Mouse (Mus musculus) neural tube, embryonic 15.5 days (tissue): ENCODE results near the gene Myh10. TPM values are rescaled to one million over a fixed set of nuclear protein-coding genes. Genes with fewer than 3 reads are reported as not detected.

Experiments used
- ATAC-seq: fragments of 200-750 bp; cut with Nextera tagmentation; 2 replicates; pipeline ENCODE4 v1.8.0; 2017; ENCODE audit warnings: mild to moderate bottlenecking, moderate TSS enrichment, moderate library complexity; ENCODE audit not compliant: low FRiP score
- H3K27ac ChIP-seq: fragments of 300-500 bp; sonication (generic); replicated peaks from 2 replicates; pipeline ENCODE4 v1.5.1; 2015; ENCODE audit warnings: mild to moderate bottlenecking, inconsistent platforms
- H3K27me3 ChIP-seq: fragments of 300-500 bp; sonication (generic); replicated peaks from 2 replicates; pipeline ENCODE4 v1.6.1; 2015; ENCODE audit warnings: inconsistent platforms
- H3K36me3 ChIP-seq: fragments of 300-500 bp; sonication (generic); 2 replicates; pipeline ENCODE4 v1.6.1; 2015; ENCODE audit warnings: inconsistent platforms
- H3K4me1 ChIP-seq: fragments of 300-500 bp; sonication (generic); 2 replicates; pipeline ENCODE4 v1.6.1; 2015; ENCODE audit warnings: inconsistent platforms
- H3K4me2 ChIP-seq: fragments of 300-500 bp; sonication (generic); 2 replicates; pipeline ENCODE4 v1.6.1; 2015; ENCODE audit warnings: inconsistent platforms, mild to moderate bottlenecking, moderate library complexity
- H3K4me3 ChIP-seq: fragments of 300-500 bp; sonication (generic); replicated peaks from 2 replicates; pipeline ENCODE4 v1.5.1; 2015; ENCODE audit warnings: mild to moderate bottlenecking, inconsistent platforms
- H3K9ac ChIP-seq: fragments of 300-500 bp; sonication (generic); replicated peaks from 2 replicates; pipeline ENCODE4 v1.6.1; 2015; ENCODE audit warnings: mild to moderate bottlenecking, inconsistent platforms
- H3K9me3 ChIP-seq: fragments of 300-500 bp; sonication (generic); replicated peaks from 2 replicates; pipeline ENCODE4 v1.6.1; 2016; ENCODE audit warnings: inconsistent platforms
- WGBS: fragments of 180-500 bp; shearing (Covaris S2); methylation state at CpG from one replicate; pipeline ENCODE4 v1.1.7; 2015; ENCODE audit warnings: mixed read lengths; 5-methylcytosine and 5-hydroxymethylcytosine counted together
- polyA plus RNA-seq: library from polyadenylated mRNA; unstranded; fragments of >200 nt; fragmentation: Nextera tagmentation; extraction: Ambion mirVana; gene quantifications from 2 replicates; pipeline ENCODE4 v1.2.1, GENCODE M21; 2015

Myh10 gene
- polyA plus RNA-seq, 1 experiment from 2014 or later: 84.8 TPM

- Histone ChIP-seq H3K9me3 (no peaks in the 10 kb centered on the region), H3K9ac (no peak overlapping the region), H3K4me1 (0 out of 2 replicates have a peak, but pooled peaks cover 2% of the 10 kb centered on the region), H3K4me3 (no peak overlapping the region), H3K36me3 (peaks cover 49% of the 10 kb centered on the region), H3K4me2 (no peak overlapping the region), H3K27me3 (no peaks in the 10 kb centered on the region), H3K27ac (no peak overlapping the region)
- no peak for ATAC-seq
- WGBS: 84% methylated on average over 10 of the region's 10 CpGs
These were observed 88.5 kb downstream of the Myh10 start for GRCm38 (mm10) chr11:68779735-68780465.

GRCm38 (mm10) chr11:68780466-68781114, 89.2 kb downstream of the Myh10 start:
- 88% methylated on average over 14 of the region's 14 CpGs for WGBS
- Histone ChIP-seq H3K9ac (no peak overlapping the region), H3K27me3 (no peaks in the 10 kb centered on the region), H3K36me3 (peaks cover 56% of the 10 kb centered on the region), H3K27ac (no peak overlapping the region), H3K4me3 (no peak overlapping the region), H3K4me1 (0 out of 2 replicates have a peak, but pooled peaks cover 2% of the 10 kb centered on the region), H3K4me2 (no peak overlapping the region), H3K9me3 (no peaks in the 10 kb centered on the region)
- ATAC-seq: no peak

- Histone ChIP-seq H3K9me3 (no peaks in the 10 kb centered on the region), H3K4me2 (no peak overlapping the region), H3K27ac (no peak overlapping the region), H3K4me1 (0 out of 2 replicates have a peak, but pooled peaks cover 2% of the 10 kb centered on the region), H3K27me3 (no peaks in the 10 kb centered on the region), H3K9ac (no peak overlapping the region), H3K36me3 (peaks cover 64% of the 10 kb centered on the region), H3K4me3 (no peak overlapping the region)
- ATAC-seq: no peak
- WGBS: 90% methylated on average over 9 of the region's 9 CpGs
These were observed 91.0 kb downstream of the Myh10 start for GRCm38 (mm10) chr11:68782336-68782735.

- no peaks in the 10 kb centered on the region for H3K9me3 ChIP-seq
- H3K4me3 ChIP-seq: no peak overlapping the region
- no peak overlapping the region for H3K4me2 ChIP-seq
- H3K36me3 ChIP-seq: peaks cover 92% of the 10 kb centered on the region
- no peak overlapping the region for H3K9ac ChIP-seq
- H3K27me3 ChIP-seq: no peaks in the 10 kb centered on the region
- 92% methylated on average over 8 of the region's 8 CpGs for WGBS
- no peak overlapping the region for H3K27ac ChIP-seq
- no peak for ATAC-seq
- no peaks in the 10 kb centered on the region for H3K4me1 ChIP-seq
These were observed 94.5 kb downstream of the Myh10 start for GRCm38 (mm10) chr11:68785813-68786212.

GRCm38 (mm10) chr11:68787222-68787621, 95.9 kb downstream of the Myh10 start:
- H3K4me1 ChIP-seq: no peaks in the 10 kb centered on the region
- no peak overlapping the region for H3K4me3 ChIP-seq
- no peak overlapping the region for H3K27ac ChIP-seq
- H3K9me3 ChIP-seq: no peaks in the 10 kb centered on the region
- ATAC-seq: no peak
- no peak overlapping the region for H3K9ac ChIP-seq
- peaks cover 95% of the 10 kb centered on the region for H3K36me3 ChIP-seq
- no peaks in the 10 kb centered on the region for H3K27me3 ChIP-seq
- no peak overlapping the region for H3K4me2 ChIP-seq
- 92% methylated on average over 9 of the region's 9 CpGs for WGBS

GRCm38 (mm10) chr11:68790720-68791119, 99.4 kb downstream of the Myh10 start:
- H3K4me3 ChIP-seq: no peak overlapping the region
- ATAC-seq: no peak
- H3K4me2 ChIP-seq: no peak overlapping the region
- H3K36me3 ChIP-seq: peaks cover 96% of the 10 kb centered on the region
- H3K9me3 ChIP-seq: no peaks in the 10 kb centered on the region
- H3K27ac ChIP-seq: no peak overlapping the region
- WGBS: 90% methylated on average over 10 of the region's 10 CpGs
- no peak overlapping the region for H3K9ac ChIP-seq
- H3K4me1 ChIP-seq: no peaks in the 10 kb centered on the region
- no peaks in the 10 kb centered on the region for H3K27me3 ChIP-seq

- ATAC-seq: no peak
- Histone ChIP-seq H3K27me3 (no peaks in the 10 kb centered on the region), H3K27ac (no peak overlapping the region), H3K9ac (no peak overlapping the region), H3K4me1 (no peaks in the 10 kb centered on the region), H3K9me3 (no peaks in the 10 kb centered on the region), H3K36me3 (peaks cover 92% of the 10 kb centered on the region), H3K4me2 (no peak overlapping the region), H3K4me3 (no peak overlapping the region)
- WGBS: 94% methylated on average over 9 of the region's 9 CpGs
These were observed 100.4 kb downstream of the Myh10 start for GRCm38 (mm10) chr11:68791794-68792193.

GRCm38 (mm10) chr11:68798258-68798657, 106.9 kb downstream of the Myh10 start:
- H3K4me2 ChIP-seq: no peak overlapping the region
- ATAC-seq: no peak
- no peaks in the 10 kb centered on the region for H3K4me1 ChIP-seq
- no peak overlapping the region for H3K9ac ChIP-seq
- no peak overlapping the region for H3K27ac ChIP-seq
- H3K9me3 ChIP-seq: no peaks in the 10 kb centered on the region
- H3K36me3 ChIP-seq: peaks cover 95% of the 10 kb centered on the region
- no peaks in the 10 kb centered on the region for H3K27me3 ChIP-seq
- no peak overlapping the region for H3K4me3 ChIP-seq
- WGBS: 93% methylated on average over 10 of the region's 10 CpGs

- no peaks in the 10 kb centered on the region for H3K27me3 ChIP-seq
- no peak overlapping the region for H3K4me3 ChIP-seq
- H3K9me3 ChIP-seq: no peaks in the 10 kb centered on the region
- WGBS: 71% methylated on average over 4 of the region's 4 CpGs
- H3K27ac ChIP-seq: no peak overlapping the region
- no peaks in the 10 kb centered on the region for H3K4me1 ChIP-seq
- H3K9ac ChIP-seq: no peak overlapping the region
- peaks cover 96% of the 10 kb centered on the region for H3K36me3 ChIP-seq
- no peak for ATAC-seq
- H3K4me2 ChIP-seq: no peak overlapping the region
These were observed 113.8 kb downstream of the Myh10 start for GRCm38 (mm10) chr11:68805148-68805547.

- WGBS: 36% methylated on average over 6 of the region's 6 CpGs
- H3K9me3 ChIP-seq: no peaks in the 10 kb centered on the region
- no peak overlapping the region for H3K9ac ChIP-seq
- H3K36me3 ChIP-seq: peaks cover 94% of the 10 kb centered on the region
- H3K4me3 ChIP-seq: no peak overlapping the region
- H3K27me3 ChIP-seq: no peaks in the 10 kb centered on the region
- no peak overlapping the region for H3K27ac ChIP-seq
- no peaks in the 10 kb centered on the region for H3K4me1 ChIP-seq
- no peak for ATAC-seq
- no peak overlapping the region for H3K4me2 ChIP-seq
These were observed 116.4 kb downstream of the Myh10 start for GRCm38 (mm10) chr11:68807787-68808186.

- no peaks in the 10 kb centered on the region for H3K27me3 ChIP-seq
- no peaks in the 10 kb centered on the region for H3K4me1 ChIP-seq
- H3K4me3 ChIP-seq: no peak overlapping the region
- WGBS: 83% methylated on average over 9 of the region's 9 CpGs
- H3K9ac ChIP-seq: no peak overlapping the region
- no peak overlapping the region for H3K27ac ChIP-seq
- no peak for ATAC-seq
- H3K9me3 ChIP-seq: no peaks in the 10 kb centered on the region
- H3K36me3 ChIP-seq: peaks cover 91% of the 10 kb centered on the region
- H3K4me2 ChIP-seq: no peak overlapping the region
These were observed 120.7 kb downstream of the Myh10 start for GRCm38 (mm10) chr11:68811881-68812577.

GRCm38 (mm10) chr11:68818416-68818815, 127.1 kb downstream of the Myh10 start:
- Histone ChIP-seq H3K9ac (no peak overlapping the region), H3K27me3 (no peaks in the 10 kb centered on the region), H3K27ac (no peak overlapping the region), H3K4me3 (no peak overlapping the region), H3K36me3 (peaks cover 64% of the 10 kb centered on the region), H3K4me2 (no peak overlapping the region), H3K4me1 (no peaks in the 10 kb centered on the region), H3K9me3 (no peaks in the 10 kb centered on the region)
- no peak for ATAC-seq
- WGBS: 93% methylated on average over 8 of the region's 8 CpGs
